Mouse (Mus musculus) heart, postnatal 4 days (tissue): ENCODE measurements around the gene Scfd2. TPM values are rescaled to one million over a fixed set of nuclear protein-coding genes. Genes with fewer than 3 reads are reported as not detected.
A peak's percentile ranks its signal among the peaks of the same experiment; 100 is the strongest.

ENCODE experiments used
- DNase-seq: peaks from one replicate; pipeline ENCODE4 v3.0.0; 2021
- total RNA-seq, 2 experiments: library from RNA; stranded (reverse); gene quantifications; 2 replicates each; pipeline ENCODE4 v1.2.3; 2021

Gene Scfd2
- total RNA-seq, 2 experiments from 2014 or later = 9.9 to 11.9 TPM

DNA sequence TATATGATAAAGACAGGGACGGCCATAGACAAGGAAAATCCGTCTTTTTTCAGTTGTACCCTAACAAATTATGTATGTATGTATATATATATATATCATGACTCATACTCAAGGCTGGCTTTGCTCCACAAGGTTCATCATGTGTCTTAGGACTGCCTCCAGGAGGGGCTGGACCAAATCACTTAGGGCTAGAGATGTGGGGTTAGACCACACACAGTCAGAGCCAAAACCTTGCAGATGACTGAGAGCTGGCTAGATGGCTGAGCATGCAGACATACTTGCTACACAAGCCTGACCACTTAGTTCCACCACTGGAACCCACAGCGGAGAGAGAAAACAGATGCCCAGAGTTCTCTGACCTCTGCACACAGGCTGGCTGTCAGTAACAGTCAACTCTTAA lies 363.5 kb downstream of the Scfd2 start:
- no peak for DNase-seq

DNA sequence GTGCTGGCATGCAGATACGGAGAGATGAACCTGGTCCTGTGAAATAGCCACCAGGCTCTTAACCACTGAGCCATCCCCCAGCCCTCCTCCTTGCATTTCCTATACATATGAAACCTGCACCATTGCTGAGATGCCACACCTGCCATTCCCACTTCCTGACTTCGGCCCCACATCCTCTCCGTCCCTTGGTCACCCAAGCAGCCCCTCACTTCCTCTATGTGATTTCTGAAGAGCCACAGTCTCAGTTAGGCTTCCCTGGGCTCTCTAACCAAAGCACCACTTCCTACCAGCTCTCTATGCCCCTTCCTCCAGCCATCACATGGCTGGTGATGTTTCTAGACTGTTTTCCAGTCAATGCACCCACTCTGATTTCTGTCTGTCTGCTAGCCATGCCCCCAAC lies 364.9 kb downstream of the Scfd2 start:
- no peak for DNase-seq

DNA sequence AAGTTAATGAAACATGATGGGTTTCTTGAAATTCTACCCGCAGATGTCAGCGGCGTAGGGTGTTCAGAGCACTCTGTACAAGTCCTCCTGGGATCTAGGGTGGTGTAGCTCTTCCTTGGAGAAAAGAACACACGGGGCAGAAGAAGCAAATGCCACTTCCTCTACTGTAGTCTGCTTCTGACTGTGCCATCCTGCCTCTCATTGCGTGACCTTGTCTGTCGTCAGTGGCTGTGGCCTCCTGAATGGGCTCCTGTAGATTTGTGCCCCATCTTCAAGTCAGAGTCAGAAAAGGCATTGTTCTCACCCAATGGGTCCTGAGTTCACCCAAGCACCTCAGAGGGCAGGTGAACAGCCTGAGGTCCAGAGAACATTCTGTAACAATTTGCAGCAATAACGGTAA lies 367.0 kb downstream of the Scfd2 start:
- DNase-seq = no peak

DNA sequence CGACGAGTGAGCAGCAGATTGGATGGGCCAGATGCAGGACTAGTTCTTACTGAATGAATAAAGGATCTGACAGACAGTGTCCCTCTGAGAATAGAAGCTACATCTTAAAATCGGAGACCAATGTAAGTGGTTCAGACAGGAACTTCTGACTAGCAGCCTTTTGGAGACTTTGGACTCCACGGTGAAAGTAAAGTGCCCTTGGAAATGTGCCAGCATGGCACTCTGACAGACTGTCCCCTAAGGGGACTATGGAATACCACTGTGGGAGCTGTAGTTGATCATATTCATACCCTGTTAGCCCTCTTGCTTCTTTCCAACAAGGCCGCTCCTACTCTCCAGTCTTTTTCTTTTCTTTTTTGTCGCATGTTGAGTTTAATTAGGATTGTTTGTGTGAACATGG lies 368.4 kb downstream of the Scfd2 start:
- peak; percentile 45 for DNase-seq

DNA sequence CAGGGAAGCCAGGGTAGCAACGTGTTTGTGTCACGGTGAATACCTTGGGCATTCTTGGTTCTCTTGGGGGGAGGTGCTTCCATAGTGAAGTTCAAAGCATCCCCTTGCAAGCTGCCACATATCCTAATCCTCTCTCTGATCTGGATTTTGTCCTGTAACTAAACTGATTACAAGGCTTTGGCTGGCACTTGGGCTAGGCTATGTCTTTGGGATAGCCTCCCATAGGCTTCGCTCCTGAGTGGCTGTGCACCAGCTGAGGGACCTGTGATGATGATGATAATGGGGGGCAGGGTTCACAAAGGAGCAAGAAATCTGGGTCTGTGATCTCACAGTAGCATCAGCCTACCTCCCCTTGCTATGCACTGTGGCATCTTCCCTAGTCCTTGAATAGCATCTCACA lies 369.5 kb downstream of the Scfd2 start:
- DNase-seq = no peak

DNA sequence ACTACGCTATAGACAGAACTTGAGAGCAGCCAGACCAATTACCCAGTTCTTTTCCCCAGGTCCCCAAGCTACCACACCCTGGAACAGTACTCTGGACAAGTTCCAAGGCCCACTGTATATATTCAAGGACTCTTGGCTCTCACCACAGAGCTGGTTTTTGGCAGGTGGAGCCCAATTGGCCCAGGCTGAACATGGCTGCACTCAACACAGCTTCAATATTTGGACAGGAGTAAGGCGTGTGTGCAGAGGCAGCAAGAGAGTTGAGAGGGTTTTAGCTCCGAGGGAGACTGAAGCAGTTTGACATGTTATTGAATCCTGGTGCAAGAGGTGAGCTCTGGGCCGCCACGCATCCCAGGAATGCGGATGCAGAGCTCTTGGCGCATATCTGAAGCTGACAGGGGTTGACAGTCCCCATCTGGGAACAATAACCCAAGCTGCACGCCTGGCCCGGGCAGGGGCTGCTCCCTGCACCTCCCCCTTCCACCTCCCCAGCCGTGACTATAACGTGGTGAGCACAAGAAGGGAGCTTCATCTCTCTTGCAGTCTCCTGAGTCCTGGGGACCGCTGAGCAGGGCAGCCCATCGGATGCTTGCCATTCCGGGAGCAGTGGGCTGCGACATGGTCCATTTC lies 370.1 kb downstream of the Scfd2 start:
- peak; percentile 71 for DNase-seq

DNA sequence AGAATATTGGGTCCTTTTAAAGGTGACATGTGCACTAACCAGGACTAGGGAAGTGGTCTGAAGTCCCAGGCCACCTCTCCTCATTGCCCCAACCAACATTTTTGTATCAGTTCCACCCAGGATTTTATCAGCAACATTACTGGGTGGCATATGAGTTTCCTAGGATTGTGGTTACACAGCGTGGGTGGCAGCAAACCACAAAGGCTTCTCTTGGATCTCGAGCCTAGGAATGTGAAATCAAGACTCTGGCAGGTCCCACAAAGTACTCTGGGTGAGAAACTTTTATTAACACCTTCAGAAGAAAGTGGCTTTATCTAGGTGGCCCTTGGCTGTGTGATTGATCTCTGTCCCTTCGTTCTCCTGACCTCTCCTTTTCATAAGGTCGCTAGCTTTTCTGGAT lies 371.2 kb downstream of the Scfd2 start:
- DNase-seq = no peak

DNA sequence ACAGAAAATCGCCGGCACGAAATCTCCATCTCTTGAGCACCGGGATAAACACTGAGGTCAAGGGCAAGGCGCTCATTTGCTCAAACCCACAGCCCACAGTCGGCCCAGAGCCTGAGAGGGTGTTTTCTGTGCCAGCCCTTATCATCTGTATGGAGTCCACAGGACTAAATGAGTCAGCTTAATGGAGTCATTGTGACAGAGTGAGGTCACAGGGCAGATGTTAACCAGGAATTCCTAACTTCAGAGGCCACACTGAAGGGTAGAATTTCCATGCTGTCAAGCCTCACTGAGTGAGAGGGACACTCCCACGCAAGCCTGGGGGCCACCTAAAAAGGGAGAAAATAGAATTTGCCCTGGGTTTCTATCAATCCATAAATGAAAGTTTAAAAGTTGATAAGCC lies 371.7 kb downstream of the Scfd2 start:
- peak; percentile 26 for DNase-seq

DNA sequence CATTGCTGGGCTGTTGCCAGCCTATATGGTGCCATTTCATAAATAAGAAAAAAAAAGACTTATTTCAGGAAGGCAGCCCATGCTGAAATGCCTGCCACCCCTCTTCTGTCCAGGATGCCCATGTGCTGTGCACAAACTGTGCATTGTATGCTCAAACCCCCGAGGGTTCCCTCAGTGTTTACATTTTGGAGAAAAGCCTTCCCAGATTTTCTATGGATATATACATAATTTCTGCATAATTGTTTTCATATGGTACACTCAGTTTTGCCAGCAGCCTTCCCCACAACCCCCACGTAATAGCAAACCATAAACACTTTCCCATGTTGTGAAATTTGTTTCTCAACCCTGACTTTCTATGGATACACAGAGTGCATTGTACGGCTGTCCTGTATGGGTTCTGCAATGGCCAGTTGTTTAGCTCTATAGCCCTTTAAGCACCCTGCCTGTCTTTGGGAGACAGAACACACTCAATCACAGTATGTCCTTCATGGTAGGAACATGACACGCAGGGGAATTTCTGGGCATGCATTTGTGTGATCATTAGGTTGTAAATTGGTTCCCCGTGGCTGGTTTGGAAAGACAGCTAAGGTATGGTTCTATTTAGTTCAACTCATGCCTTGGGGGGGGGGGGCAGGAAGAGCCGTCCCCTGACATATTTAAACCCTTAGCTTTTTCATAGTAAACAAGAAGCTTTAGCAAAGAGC lies 372.5 kb downstream of the Scfd2 start:
- no peak for DNase-seq

DNA sequence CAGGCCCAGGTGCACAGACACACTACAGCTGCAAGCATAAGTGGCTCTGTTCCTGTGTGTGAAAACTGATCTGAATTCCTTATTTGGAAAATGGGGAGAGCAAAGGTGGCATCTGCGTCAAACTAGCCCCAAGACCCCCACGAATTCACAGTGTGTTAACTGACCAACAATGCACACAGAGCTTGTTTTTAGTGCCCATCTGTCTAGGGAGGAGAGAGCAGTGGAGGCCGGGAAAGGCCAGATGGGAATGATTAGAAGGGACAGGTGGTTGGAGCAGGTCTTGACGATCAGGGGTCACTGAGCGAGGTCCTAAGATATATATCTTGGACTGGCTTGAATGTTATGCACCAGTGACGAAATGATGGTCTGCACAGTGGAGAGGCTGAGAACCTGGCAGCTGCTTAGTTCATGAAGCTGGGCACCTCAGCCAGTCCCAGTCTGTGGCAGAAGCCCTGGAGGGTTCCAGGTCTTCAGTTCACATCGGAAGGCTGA lies 375.7 kb downstream of the Scfd2 start:
- no peak for DNase-seq

Other genes starting within 250 kb of the Scfd2 start
- gene Fip1l1, start 3.7 kb upstream of the Scfd2 start, total RNA-seq = 10 to 100 TPM; 49.0 to 56.2 TPM
- gene Lnx1, start 171.2 kb upstream of the Scfd2 start, total RNA-seq = 1 to 10 TPM; 1.8 to 2.0 TPM